Mouse (Mus musculus) stomach, embryonic 16.5 days (tissue): Measurements from ENCODE around the gene Rd3l. TPM values are rescaled to one million over a fixed set of nuclear protein-coding genes. Genes with fewer than 3 reads are reported as not detected.

Experiments used
- ATAC-seq: fragments of 200-750 bp; cut with Nextera tagmentation; 2 replicates; pipeline ENCODE4 v1.8.0; 2017; ENCODE audit warnings: moderate number of reproducible peaks, moderate TSS enrichment; ENCODE audit not compliant: insufficient read depth, low FRiP score
- H3K27ac ChIP-seq: fragments of 300-500 bp; sonication (generic); 2 replicates; pipeline ENCODE4 v1.5.1; 2014; ENCODE audit warnings: low read length
- H3K27me3 ChIP-seq: fragments of 300-500 bp; sonication (generic); 2 replicates; pipeline ENCODE4 v1.6.1; 2014; ENCODE audit warnings: low read length, control low read depth, mixed read lengths; ENCODE audit not compliant: control insufficient read depth, insufficient read depth
- H3K36me3 ChIP-seq: fragments of 300-500 bp; sonication (generic); 2 replicates; pipeline ENCODE4 v1.6.1; 2014; ENCODE audit warnings: low read length; ENCODE audit not compliant: control insufficient read depth, insufficient read depth
- H3K4me1 ChIP-seq: fragments of 300-500 bp; sonication (generic); 2 replicates; pipeline ENCODE4 v1.6.1; 2014; ENCODE audit warnings: low read length, control low read depth, mixed read lengths; ENCODE audit not compliant: control insufficient read depth, insufficient read depth
- H3K4me2 ChIP-seq: fragments of 300-500 bp; sonication (generic); 2 replicates; pipeline ENCODE4 v1.6.1; 2014; ENCODE audit warnings: low read depth, low read length, mixed read lengths
- H3K4me3 ChIP-seq: fragments of 300-500 bp; sonication (generic); replicated peaks from 2 replicates; pipeline ENCODE4 v1.5.1; 2014; ENCODE audit warnings: mild to moderate bottlenecking, low read length
- H3K9ac ChIP-seq: fragments of 300-500 bp; sonication (generic); 2 replicates; pipeline ENCODE4 v1.6.1; 2014; ENCODE audit warnings: low read length
- H3K9me3 ChIP-seq: fragments of 300-500 bp; sonication (generic); replicated peaks from 2 replicates; pipeline ENCODE4 v1.6.1; 2016; ENCODE audit warnings: low read length, control low read depth; ENCODE audit not compliant: control insufficient read depth
- WGBS: fragments of 180-500 bp; shearing (Covaris S2); extraction: QIAGEN DNeasy Blood & Tissue Kit; methylation state at CpG from one replicate; pipeline ENCODE4 v1.1.7; 2014; 5-methylcytosine and 5-hydroxymethylcytosine counted together
- polyA plus RNA-seq: library from polyadenylated mRNA; unstranded; fragments of >200 nt; fragmentation: Nextera tagmentation; extraction: Ambion mirVana; gene quantifications from 2 replicates; pipeline ENCODE4 v1.2.1, GENCODE M21; 2015

Rd3l gene
- polyA plus RNA-seq, 1 experiment from 2014 or later: not detected

DNA sequence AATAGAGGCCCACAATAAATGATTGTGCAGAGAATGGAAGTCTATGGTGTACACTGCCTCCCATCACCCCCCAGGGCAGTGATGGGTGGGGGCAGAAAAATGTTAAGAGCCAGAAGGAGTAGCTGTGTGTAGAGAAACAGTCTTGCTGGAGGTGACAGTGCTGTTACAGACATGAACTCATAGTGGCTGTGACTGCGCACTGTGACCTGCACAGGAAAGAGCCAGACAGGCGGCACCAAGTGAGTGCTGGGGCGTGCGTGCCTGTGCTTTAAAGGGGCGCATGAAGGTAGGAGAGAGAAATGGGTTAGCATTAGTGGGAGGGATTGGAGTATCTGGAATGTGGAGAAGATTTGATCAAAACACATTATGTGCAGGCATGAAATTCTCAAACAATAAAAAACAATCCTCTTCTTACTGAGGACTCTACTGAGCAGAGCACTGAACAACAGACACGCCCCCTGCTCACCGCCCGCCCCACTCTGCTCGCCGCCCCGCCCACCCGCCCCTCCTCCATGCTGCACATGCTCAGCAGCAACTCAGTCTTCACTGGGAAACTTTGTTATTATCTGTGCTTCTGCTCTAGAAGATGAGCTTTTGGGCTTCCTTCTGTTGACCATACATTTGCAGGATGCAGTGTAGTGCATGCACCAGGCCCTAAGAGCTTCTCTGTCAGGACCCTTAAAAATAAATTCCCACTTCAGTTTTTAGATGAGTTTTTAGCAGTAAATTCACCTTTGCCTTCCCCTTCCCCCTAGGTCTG, 31.6 kb upstream of the Rd3l start:
- ATAC-seq: no peak
- WGBS: 52% methylated on average over 9 of the region's 12 CpGs
- H3K4me1 ChIP-seq: no peaks in the 10 kb centered on the region
- no peaks in the 10 kb centered on the region for H3K27me3 ChIP-seq
- H3K36me3 ChIP-seq: no peaks in the 10 kb centered on the region
- no peaks in the 10 kb centered on the region for H3K9me3 ChIP-seq
- no peak overlapping the region for H3K9ac ChIP-seq
- no peak overlapping the region for H3K4me3 ChIP-seq
- no peak overlapping the region for H3K27ac ChIP-seq
- no peak overlapping the region for H3K4me2 ChIP-seq

DNA sequence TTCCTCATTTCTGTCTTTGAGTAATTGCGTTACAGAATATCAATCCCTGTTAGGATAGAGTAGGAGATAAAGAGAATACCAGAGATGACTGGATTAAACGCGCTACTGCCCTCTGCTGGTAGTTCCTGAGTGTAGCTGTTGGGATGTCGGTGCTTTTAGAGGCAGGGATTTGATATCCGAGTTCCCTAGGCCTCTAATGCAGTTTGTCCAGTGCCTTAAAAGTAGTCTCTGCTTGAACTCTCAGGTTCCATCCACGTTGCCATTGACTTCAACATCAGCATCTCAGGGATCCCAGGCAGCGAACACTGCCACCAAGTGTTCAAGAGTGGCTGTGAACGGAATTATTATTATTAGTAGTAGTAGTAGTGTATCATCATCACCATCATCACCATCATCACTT, 20.1 kb upstream of the Rd3l start:
- Histone ChIP-seq H3K9me3 (0 out of 2 replicates have a peak, but pooled peaks cover under 1% of the 10 kb centered on the region), H3K4me3 (no peak overlapping the region), H3K36me3 (no peaks in the 10 kb centered on the region), H3K4me1 (no peaks in the 10 kb centered on the region), H3K4me2 (no peak overlapping the region), H3K27me3 (no peaks in the 10 kb centered on the region), H3K9ac (no peak overlapping the region), H3K27ac (no peak overlapping the region)
- WGBS: 21% methylated on average over 8 of the region's 8 CpGs
- ATAC-seq: no peak

DNA sequence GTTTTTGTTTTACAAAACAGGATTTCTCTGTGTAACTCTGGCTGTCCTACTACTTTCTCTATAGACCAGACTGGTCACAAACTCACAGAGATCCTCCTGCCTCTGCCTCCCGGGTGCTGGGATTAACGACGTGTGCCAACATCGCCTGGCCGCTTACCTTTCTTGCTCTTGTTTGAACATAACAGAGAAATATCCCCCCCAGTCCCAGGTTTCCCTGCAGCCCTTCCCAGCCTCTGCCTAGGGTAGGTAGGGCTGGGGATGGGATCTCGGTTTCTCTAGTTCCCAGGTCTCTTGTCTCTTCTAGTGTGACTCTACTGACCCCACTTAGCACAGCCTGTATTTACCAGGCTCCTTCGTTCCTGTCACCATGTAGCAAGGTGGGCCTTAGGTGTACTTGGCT, 18.6 kb upstream of the Rd3l start:
- H3K4me3 ChIP-seq: no peak overlapping the region
- no peak overlapping the region for H3K27ac ChIP-seq
- 0 out of 2 replicates have a peak, but pooled peaks cover 4% of the 10 kb centered on the region for H3K9me3 ChIP-seq
- WGBS: 90% methylated on average over 7 of the region's 7 CpGs
- no peaks in the 10 kb centered on the region for H3K27me3 ChIP-seq
- no peaks in the 10 kb centered on the region for H3K36me3 ChIP-seq
- no peak overlapping the region for H3K4me2 ChIP-seq
- no peak for ATAC-seq
- no peaks in the 10 kb centered on the region for H3K4me1 ChIP-seq
- no peak overlapping the region for H3K9ac ChIP-seq

DNA sequence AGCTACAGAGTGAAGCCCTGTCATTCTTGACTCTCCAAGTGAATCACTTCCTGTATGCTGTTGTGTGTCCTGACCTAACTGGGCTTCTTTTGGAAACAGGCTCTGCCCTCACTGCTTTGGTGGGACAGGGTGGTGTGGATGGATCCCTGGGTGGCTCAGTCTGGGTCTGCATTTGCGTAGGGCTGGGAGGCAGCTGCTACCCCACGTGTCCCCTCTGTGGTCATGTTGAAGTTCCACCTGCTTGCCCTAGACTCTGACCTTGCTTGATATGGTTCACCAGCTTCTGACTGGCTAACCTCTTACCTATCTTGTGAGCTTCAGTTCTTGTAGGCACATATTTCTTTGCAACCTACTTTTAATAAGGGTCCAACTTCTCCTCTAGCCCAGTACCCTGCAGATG, 14.0 kb upstream of the Rd3l start:
- 91% methylated on average over 2 of the region's 2 CpGs for WGBS
- Histone ChIP-seq H3K4me2 (no peak overlapping the region), H3K9ac (no peak overlapping the region), H3K4me1 (no peaks in the 10 kb centered on the region), H3K36me3 (no peaks in the 10 kb centered on the region), H3K9me3 (0 out of 2 replicates have a peak, but pooled peaks cover 4% of the 10 kb centered on the region), H3K4me3 (no peak overlapping the region), H3K27me3 (no peaks in the 10 kb centered on the region), H3K27ac (no peak overlapping the region)
- ATAC-seq: no peak

DNA sequence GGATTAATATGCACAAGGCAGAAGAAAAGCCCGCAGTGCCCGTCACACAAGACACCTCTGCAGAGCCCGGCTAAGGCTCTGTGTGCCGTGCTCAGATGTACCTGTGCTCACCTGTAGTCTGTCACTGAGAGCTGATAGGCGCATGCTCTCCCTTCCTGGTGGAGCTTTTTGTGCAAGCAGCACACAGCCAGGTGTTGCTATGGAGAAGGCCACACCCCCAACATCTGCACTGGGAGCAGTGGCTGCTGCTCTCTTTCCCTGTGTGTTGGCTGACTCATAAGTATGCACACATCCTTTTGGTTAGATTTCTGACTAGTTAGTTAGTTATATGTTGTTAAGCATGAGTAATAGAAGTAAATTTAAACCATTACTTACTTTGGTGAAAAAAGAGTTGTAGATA, 11.5 kb upstream of the Rd3l start:
- Histone ChIP-seq H3K9me3 (0 out of 2 replicates have a peak, but pooled peaks cover 4% of the 10 kb centered on the region), H3K4me1 (no peaks in the 10 kb centered on the region), H3K27ac (no peak overlapping the region), H3K9ac (no peak overlapping the region), H3K4me2 (no peak overlapping the region), H3K36me3 (no peaks in the 10 kb centered on the region), H3K4me3 (no peak overlapping the region), H3K27me3 (no peaks in the 10 kb centered on the region)
- no peak for ATAC-seq
- WGBS: 83% methylated on average over 5 of the region's 5 CpGs

DNA sequence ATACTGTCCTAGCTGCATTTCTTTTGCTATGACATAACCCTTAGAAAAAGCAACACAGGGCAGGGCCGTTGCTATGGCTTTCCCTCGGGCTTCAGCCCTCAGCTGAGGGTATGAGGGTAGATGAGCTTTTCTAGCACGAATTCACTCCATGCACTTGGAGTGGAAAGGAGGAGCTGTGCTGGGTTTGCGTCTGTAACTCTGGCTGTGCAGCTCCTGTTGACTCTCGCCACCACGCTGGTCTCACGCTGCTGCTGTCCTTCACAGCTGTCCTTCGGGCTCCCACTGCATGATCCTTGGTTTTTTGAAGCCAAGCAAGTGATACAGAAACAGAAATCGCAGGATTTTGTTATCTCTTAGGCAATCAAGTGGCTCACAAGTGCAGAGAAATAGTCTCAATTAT, 5.6 kb upstream of the Rd3l start:
- no peaks in the 10 kb centered on the region for H3K27me3 ChIP-seq
- no peak overlapping the region for H3K9ac ChIP-seq
- no peak overlapping the region for H3K4me2 ChIP-seq
- H3K4me3 ChIP-seq: no peak overlapping the region
- H3K4me1 ChIP-seq: 0 out of 2 replicates have a peak, but pooled peaks cover 2% of the 10 kb centered on the region
- H3K9me3 ChIP-seq: no peaks in the 10 kb centered on the region
- ATAC-seq: no peak
- no peak overlapping the region for H3K27ac ChIP-seq
- 44% methylated on average over 9 of the region's 9 CpGs for WGBS
- no peaks in the 10 kb centered on the region for H3K36me3 ChIP-seq

DNA sequence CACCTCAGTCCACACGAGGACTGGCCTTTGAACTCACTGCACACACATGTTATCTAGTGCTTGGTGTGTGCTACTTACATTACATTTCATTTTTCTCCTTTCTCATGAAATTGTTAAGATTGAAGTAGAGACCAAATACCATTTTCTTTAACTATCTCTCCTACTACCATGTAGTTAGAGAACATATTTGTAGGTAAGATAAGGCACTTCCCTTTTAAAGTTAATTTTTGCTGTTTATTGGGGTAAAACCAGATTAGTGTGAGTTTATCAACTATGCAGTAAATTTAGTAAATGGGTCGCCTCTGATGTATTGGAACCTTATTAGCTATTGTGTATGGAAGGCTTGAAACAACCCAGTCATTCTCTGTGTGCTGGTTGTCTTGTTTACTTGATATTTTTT, 2.0 kb upstream of the Rd3l start:
- Histone ChIP-seq H3K27me3 (no peaks in the 10 kb centered on the region), H3K36me3 (no peaks in the 10 kb centered on the region), H3K9ac (no peak overlapping the region), H3K4me1 (0 out of 2 replicates have a peak, but pooled peaks cover 2% of the 10 kb centered on the region), H3K9me3 (no peaks in the 10 kb centered on the region), H3K4me2 (no peak overlapping the region), H3K27ac (no peak overlapping the region), H3K4me3 (no peak overlapping the region)
- 64% methylated on average over 2 of the region's 2 CpGs for WGBS
- ATAC-seq: no peak

DNA sequence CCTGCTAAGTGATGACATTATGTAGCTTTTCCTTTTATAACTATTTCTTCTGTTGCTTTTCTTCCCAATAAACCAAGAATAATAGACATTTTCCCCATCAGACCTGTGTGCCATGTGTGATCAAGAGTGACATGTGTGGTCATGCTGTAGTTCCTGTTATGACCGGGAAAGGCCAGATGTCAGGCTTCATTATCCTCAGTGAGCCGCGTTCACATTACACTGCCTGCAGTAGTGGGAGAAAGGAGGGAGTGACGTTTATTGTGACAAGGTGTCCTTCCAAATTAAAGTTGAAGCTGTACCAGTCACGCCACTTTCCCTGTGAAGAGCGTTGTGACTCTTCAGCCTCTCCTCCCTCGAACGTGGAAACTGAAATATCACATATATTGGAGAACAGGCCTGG, 714 bp upstream of the Rd3l start:
- Histone ChIP-seq H3K27ac (no peak overlapping the region), H3K36me3 (no peaks in the 10 kb centered on the region), H3K4me1 (0 out of 2 replicates have a peak, but pooled peaks cover 5% of the 10 kb centered on the region), H3K4me3 (no peak overlapping the region), H3K27me3 (no peaks in the 10 kb centered on the region), H3K9me3 (no peaks in the 10 kb centered on the region), H3K4me2 (no peak overlapping the region), H3K9ac (no peak overlapping the region)
- ATAC-seq: no peak
- WGBS: 76% methylated on average over 8 of the region's 8 CpGs

DNA sequence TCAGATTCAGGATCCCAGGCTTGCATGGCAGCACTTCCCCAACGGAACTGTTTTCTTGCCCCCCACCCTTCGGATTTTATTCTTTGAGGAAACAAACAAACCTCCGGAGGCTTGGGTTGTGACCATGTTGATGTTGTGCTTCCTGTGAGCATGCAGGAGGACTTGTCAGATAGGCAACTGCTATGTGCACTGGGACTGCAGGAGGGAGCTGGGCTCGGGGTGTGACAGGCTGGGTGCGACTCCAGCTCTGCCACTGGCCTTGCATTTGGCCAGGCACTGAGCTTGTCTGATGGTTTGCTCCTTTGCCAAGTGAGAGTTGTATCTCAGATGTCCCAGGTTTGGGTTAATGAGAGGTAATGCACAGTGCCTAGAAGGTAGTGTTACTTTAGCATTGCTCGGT, 2.8 kb downstream of the Rd3l start:
- Histone ChIP-seq H3K4me1 (0 out of 2 replicates have a peak, but pooled peaks cover 3% of the 10 kb centered on the region), H3K27ac (no peak overlapping the region), H3K9ac (no peak overlapping the region), H3K27me3 (no peaks in the 10 kb centered on the region), H3K4me2 (no peak overlapping the region), H3K9me3 (no peaks in the 10 kb centered on the region), H3K4me3 (no peak overlapping the region), H3K36me3 (no peaks in the 10 kb centered on the region)
- no peak for ATAC-seq
- WGBS: 69% methylated on average over 6 of the region's 6 CpGs
